Mouse (Mus musculus) kidney, postnatal 25 days (tissue): ENCODE data around the gene Slain1.
"Not testable (repeated sequence)": the region's sequence is repeated elsewhere in the genome, so short reads cannot be mapped to it uniquely, and the experiment has no call there.

Experiments used
- DNase-seq, 2 experiments: peaks; one replicate each; pipeline ENCODE4 v3.0.0; 2021; ENCODE audit warnings: mixed read lengths in 2 of 2

Gene Slain1

DNA sequence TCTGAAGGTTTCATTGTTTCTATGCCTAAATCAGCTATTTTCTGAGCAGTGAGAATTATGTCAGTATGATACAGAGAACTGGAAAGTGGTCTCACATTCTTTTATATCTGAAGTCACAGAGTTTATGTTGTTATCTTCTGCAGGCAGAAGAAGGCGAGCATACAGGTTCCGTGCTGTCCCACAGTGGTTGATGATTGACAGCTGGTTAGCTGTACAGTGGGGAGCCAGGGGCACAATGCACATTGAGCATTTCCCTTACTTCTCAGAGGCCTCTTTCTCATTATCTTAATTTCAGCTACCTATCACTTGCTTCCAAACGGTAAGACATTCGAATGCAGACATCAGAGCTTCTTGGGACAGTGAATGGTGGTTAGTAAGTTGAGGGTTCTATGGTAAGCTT, 73.8 kb downstream of the Slain1 start:
- no peak for DNase-seq

DNA sequence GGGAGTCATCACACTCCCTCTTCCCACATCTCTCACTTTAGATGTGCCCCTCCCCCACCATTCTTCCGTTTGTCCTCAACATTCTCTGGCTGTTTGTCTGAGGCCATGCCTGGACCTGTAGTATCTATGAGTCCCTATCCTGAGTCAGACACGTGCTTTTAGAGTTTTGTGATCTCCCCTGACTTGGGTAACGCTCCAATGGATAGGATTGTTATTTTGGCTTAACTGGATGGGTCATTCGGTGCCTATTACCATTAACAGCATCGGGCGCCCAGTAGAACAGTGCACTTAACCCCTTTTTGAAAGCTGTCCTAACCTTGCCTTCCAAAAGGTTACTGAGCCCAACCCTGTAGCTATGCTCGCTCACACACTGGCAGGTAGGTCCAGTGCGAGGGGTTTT, 78.5 kb downstream of the Slain1 start:
- DNase-seq, result no peak

- DNase-seq, result no peak
These were observed 79.1 kb downstream of the Slain1 start for GRCm38 (mm10) chr14:103728951-103729725.

DNA sequence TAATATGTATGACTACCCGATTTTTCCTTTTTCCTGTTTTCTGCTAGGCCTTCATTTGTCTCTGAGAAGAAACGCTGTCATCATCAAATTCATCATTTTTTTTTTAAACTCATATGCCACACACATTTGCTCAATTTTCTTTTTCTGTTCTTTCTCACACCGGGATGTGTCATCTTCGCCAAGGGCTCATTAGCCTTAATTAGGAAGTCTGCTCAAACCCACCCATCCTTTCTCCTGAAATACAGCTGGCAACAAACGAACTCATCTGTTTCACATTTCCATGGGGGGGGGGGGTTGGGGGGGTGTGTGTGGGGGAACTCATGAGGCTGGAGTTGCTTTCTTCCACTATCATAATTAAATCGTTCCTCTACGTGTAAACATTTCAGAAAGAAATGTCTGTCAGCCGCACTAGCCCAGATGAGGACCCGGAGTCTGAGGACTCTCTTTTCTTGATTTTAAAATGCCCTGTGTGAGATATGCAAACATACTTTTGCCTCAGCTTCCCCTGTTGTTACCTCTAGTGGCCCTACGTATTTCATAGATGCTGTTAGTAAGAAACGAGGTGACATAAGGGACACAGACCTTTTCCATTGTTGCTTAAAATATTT, 79.8 kb downstream of the Slain1 start:
- DNase-seq, result no peak

GRCm38 (mm10) chr14:103732626-103733025, 82.6 kb downstream of the Slain1 start:
- peak in 1 of 2 experiments; percentile 20 for DNase-seq

DNA sequence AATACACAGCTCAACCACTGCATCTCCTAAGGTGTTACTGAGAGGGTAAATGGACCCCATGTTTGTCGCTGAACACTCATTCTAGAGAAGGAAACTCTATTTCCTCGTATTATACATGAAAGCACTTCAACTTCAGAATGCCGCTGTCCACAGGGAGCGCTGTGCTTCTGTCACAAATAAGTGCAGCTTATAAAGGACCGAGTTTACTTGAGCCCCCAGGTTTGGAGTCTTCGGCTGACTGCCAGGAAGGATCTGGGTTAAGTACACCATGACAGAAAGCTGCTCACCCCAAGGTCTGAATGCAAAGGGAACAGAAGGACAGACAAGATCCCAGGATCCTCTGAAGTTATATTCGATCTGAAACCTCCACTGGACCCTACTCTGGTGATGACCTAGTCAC, 91.2 kb downstream of the Slain1 start:
- DNase-seq, result peak; percentile 74 to 75

DNA sequence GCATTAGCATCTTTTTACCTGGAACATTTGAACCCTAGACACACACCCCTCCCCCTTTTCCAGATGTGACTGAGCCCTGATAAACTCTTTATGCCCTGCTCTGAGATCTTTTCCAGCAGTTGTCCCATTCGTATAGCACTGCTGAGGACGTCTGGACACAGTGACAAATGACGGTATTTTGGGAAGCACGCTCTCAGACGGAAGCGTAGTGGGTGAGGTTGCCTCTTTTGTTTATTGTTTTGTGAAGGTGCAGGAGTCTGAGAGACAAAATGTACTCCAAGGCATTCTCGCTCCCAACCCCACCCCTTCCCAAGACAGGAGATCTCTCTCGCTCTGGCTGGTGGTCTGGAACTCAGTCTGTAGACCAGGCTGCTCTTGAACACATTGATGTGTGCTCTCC, 92.1 kb downstream of the Slain1 start:
- peak; percentile 17 to 70 for DNase-seq

DNA sequence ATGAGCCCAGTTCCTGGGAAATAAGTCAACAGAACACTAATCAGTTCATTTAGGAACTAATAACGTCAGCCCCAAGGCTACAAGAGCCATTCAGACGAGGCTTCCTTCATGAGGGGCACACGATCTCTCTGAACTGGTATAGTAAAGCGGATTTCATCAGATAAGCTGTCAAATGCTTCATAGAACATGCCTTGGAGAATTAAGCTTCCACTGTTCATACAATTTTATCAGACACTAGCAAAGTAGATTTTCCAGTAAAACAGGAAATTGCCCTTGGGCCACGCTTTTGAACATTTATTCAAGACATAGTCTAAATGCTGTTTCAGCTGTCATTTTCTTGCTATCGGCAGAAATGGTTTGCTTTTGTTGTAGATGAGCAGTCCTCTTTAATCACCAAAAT, 97.3 kb downstream of the Slain1 start:
- no peak for DNase-seq

DNA sequence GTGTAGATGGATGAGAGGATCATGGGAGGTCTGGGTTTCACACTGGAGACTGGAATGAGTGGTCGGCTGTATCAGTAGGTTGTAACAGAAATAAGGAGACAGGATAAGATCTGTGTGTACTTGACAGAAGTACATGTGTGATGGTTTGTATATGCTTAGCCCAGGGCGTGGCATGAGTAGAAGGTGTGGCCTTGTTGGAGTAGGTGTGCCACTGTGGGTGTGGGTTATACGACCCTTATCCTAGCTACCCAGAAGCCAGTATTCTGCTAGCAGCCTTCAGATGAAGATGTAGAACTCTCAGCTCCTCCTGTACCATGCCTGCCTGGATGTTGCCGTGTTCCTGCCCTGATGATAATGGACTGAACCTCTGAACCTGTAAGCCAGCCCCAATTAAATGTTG, 100.6 kb downstream of the Slain1 start:
- not testable (repeated sequence) for DNase-seq

- DNase-seq, result no peak
These were observed 101.4 kb downstream of the Slain1 start for GRCm38 (mm10) chr14:103751384-103751783.

DNA sequence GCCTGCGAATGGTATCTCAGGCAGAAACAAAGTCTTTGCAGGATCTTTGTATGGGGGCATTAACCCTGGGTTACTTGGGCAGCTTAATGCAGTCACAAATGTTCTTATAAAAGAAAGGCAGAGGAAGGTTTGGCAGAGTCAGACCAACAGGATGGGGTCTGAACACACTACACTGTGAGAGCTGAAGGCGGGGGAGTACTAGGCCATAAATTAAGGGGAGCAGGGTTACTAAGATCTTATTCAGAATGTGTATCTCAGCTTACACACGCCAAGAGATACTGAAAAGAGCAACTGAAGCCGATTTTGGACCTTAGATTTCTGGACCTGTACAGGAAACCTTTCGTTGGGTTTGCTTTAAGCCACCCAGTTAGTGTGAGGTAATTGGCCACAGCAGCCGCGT, 102.7 kb downstream of the Slain1 start:
- no peak for DNase-seq

DNA sequence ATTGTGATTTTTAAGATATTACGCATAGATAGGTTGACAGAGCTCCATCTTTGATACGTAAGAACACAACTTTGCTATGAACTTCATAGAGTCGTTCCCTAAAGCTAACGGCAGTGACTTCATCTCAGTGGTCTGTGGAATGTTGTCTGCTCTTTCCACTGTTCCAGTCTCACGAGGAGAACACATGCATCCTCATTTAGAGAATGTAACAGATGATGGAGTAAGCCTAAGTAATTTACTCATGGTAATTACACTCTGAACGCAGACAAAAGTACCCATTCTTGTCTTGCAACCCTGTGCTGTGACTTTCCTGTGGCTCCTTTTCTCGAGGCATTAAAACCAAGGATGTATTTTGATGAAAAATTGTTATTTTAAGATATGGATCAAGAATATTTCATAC, 104.0 kb downstream of the Slain1 start:
- no peak for DNase-seq

DNA sequence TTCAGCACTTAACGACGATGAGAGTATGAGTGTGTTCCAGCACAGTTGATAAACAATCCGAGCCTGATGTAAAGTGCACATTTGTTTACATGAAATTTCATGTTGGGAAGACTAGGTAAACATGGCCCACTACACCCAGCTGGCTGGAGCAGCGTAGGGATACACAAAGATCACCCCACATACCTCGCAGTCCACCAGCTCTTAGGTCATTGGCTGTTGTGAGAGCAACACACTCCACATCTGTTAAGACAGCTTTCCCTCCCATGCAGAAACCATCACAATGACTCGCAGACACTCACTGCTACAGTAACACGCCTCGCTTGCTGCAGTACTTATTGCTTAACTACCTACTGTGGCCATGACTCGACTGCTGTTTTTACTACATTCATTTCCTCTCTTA, 104.4 kb downstream of the Slain1 start:
- no peak for DNase-seq
